Mouse (Mus musculus): Measurements from ENCODE around the gene Dnmt3a.

Gene Dnmt3a

GRCm38 (mm10) chr12:3930090-3930865, 124.5 kb downstream of the Dnmt3a start:
- peak; percentile 80 for DNase-seq

GRCm38 (mm10) chr12:3942026-3942425, 136.2 kb downstream of the Dnmt3a start:
- no peak for DNase-seq

GRCm38 (mm10) chr12:3944454-3945073, 138.8 kb downstream of the Dnmt3a start:
- DNase-seq = no peak

- DNase-seq = peak; percentile 69
These were observed 141.7 kb downstream of the Dnmt3a start for GRCm38 (mm10) chr12:3947503-3947902.

- DNase-seq = no peak
These were observed 148.8 kb downstream of the Dnmt3a start, which contains the start of gene Pomc for GRCm38 (mm10) chr12:3954651-3955050. Gene Pomc, plus strand, starts transcription at chr12:3954951.

- DNase-seq = no peak
These were observed 149.6 kb downstream of the Dnmt3a start for GRCm38 (mm10) chr12:3955371-3955770.

GRCm38 (mm10) chr12:3956351-3956750, 150.5 kb downstream of the Dnmt3a start:
- DNase-seq = no peak

- peak; percentile 92 for DNase-seq
These were observed 154.2 kb downstream of the Dnmt3a start for GRCm38 (mm10) chr12:3959791-3960543.

GRCm38 (mm10) chr12:3960553-3960952, 154.7 kb downstream of the Dnmt3a start:
- DNase-seq = peak; percentile 61

Data from cerebellum, adult 9-11 months (tissue).